Mouse (Mus musculus): ENCODE measurements at regions not wholly inside any gene's neighbourhood (a gene's known extent, or its start where the extent isn't known, plus 50 kb on each side); places are given as distances from the start of the nearest gene placed in this dataset.
A peak's percentile ranks its signal among the peaks of the same experiment; 100 is the strongest.
"Not testable (repeated sequence)": the region's sequence is repeated elsewhere in the genome, so short reads cannot be mapped to it uniquely, and the experiment has no call there.

DNA sequence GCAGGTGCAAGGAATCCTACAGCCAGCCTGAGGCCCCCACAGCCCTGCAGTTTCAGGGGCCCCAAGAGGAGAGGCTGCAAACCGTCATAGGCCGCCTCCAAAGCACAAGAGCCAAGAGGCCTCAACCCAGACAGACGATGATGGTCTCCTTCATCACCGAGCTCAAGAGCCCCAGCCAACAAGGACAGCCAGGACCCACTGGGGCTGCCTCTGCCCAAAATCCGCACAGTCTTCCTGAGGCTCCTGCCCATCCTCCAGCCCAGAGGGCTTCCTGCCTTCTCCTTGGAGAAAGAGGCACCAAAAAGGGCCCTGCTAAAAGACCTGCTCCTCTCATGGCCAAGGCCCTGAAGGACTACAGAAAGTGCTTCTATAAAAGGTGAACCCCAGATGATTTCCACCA lies 112.3 kb downstream of the Nus1 start:
- DNase-seq (ENCODE audit: low spot score in 2 of 2): not testable (repeated sequence)

DNA sequence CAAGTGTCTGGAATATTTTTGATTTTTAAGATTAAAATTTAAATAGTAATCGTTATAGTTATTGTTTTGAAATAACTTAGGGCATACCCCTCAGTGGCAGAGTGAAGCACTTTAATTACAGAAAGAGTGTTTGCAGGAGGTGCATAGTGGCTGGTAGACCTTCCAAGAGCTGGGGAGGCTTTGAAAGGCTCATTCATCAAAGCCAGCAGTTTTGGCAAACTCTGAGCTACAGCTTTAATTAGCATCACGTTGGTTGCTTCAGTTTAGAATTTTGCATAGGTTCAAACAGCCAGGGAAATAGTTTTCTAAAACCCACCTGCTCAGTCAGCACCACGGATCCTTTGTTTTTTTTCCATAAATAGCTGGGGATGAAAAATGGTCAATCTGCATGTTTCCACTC lies 113.5 kb downstream of the Nus1 start:
- DNase-seq (ENCODE audit: low spot score in 2 of 2): no peak

DNA sequence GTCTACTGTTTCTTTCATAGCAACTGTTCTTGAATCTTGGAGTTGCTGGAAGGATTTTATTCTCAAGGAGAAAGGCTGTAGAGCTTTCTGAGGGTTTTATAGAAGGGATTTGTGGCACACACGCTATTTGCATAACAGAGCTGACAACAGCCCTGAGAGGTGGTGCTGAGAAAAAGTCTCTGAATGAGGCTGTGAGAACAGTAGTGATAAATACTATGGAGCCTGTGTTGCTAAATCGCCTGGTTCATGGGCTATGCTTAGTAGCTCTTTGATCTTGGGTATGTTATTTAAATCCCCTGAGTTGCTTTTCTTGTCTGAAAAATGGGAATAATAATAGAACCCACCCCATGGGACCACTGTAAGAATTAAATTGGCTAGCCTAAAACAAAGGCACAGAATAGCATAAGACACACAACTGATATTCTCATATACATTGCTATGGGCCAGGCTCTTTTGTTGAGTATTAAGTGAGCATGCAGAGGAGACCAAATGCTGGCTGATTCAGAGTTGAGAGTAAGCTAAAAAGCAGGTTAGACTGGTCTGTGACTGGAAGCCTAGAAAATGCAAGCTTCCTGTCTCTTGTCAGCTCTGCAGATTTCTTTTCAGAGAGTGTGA lies 116.0 kb downstream of the Nus1 start:
- DNase-seq (ENCODE audit: low spot score in 2 of 2): no peak

DNA sequence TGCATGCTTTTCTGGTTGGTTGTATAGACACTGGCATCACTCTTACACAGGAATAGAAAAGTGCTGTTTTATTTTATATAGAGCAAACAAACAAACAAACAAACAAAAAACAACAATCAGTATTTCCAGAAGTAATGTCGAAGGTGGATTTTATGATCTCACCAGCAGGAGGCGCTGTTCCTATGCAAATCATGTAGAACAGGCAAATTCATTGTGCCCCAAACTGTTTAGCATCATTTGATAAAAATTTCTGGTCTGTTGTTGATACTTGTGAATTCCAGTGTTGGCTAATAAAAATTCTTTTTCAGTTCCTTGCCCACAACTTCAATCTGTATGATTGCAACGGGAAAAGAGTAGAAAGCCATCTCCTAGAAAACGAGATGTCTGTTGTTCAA lies 116.5 kb downstream of the Nus1 start:
- peak; percentile 16 to 27 for DNase-seq (ENCODE audit: low spot score in 2 of 2)

DNA sequence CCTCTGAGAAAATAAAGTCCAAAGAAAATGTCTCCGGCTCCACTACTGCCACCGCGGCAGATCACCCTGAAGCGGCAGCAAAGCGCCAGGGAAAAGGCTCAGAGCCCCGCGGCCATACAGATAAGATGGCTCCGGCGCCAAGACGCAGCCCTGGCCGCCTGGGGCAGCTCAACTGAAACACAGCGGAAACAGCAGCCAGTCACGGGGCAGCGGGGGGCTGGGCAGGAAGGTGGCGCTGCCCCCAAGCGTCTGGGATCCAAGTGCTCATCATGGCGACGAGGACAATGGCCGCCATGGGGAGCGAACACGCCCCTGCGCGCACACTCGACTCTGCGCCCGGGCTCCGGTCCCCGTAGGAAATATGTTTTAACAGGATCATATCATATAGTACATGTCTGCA lies 128.2 kb downstream of the Nus1 start:
- no peak for DNase-seq (ENCODE audit: low spot score in 2 of 2)

DNA sequence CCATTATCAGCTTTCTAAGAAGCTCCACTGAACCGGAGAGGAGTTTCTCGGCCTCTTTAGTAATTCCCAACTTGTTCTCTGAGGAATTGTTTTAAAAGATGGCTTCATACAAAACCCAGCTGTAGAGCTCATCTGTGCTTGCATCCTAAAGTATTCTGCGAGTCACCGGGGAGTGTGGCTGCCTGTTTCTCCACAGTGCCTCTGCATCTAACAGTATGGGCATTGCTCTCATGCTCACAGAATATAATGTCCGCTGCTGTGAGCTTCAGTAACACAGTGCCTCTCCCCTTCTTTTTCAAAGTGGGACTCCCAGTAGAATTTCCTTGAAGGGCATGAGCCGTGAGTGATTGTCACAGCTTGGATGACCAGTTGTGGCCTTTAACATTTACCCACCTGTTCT lies 113.0 kb upstream of the Slc35f1 start:
- no peak for DNase-seq (ENCODE audit: low spot score in 2 of 2)

DNA sequence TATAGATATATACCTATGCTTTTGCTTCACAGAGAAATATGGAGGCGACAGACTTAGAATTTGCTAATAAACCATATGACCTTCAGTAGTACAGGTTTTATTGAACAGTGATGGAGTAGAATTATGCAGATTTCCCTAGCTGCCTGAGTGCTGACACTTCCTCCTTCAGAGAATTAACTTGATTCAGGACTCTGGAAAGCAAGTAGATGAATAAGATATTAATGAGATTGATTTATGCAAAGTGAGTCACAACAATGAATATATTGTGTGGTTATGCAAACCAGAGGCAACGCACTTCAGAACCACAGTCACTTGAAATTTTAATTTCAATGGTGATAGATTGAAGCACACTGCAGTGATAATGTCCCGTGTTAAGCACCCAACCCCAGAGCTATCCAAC lies 112.5 kb upstream of the Slc35f1 start:
- DNase-seq (ENCODE audit: low spot score in 2 of 2): no peak

DNA sequence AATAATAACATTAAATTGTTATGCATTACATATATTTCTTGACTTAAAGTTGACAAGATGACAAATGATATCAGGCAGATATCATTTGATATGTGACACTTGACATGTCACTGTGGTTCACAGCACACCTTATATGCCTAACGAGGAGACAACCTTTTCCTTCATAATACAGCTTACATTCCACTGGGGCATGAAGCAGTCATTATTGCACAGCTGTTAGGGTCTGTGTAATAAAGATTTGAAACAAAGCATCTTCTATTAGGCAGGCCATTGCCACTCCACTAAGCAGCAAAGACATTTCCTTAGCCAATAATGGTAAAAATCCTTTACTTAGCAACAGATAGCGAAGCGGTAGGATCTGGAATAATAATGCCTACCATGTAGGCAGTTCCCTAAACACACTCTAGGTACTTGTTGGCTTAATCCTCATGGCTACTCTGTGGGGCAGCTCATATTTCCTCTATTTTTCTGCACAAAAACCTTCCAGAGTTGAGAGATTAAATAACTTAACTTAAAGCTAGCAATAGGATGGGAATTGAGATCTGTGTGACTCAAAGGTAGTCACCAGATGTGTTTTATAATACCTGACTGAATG lies 112.0 kb upstream of the Slc35f1 start:
- no peak for DNase-seq (ENCODE audit: low spot score in 2 of 2)

DNA sequence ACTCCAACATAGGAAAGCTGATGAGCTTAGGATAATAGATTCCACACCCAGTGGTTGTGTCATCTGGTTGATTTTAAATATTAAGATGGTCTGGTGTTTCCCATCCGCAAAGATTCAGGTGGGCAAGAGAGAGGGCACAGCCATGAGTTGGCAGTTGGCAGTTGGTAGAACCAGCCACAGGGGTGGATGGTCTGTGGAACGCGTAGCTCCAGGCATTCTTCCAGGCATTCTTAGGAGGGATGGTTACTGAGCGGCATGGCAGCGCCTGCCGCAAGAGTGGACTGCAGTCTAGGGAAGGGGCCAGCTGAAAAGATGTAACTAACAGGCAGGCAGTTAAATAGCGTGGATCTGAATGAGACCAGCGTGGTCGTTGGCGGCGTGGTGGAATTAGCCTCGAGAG lies 96.6 kb upstream of the Slc35f1 start:
- no peak for DNase-seq (ENCODE audit: low spot score in 2 of 2)
